Mouse (Mus musculus) neural tube, embryonic 15.5 days (tissue): ENCODE measurements around the gene Snx27. TPM values are rescaled to one million over a fixed set of nuclear protein-coding genes. Genes with fewer than 3 reads are reported as not detected.

ENCODE experiments used
- polyA plus RNA-seq: library from polyadenylated mRNA; unstranded; fragments of >200 nt; fragmentation: Nextera tagmentation; extraction: Ambion mirVana; gene quantifications from 2 replicates; pipeline ENCODE4 v1.2.1, GENCODE M21; 2015

Gene Snx27
- polyA plus RNA-seq, 1 experiment from 2014 or later, result 96.6 TPM

Other genes starting within 250 kb of the Snx27 start
- gene Them5, start 240.6 kb downstream of the Snx27 start, polyA plus RNA-seq, result 0.60 and 0.77 TPM in 2 replicates
- 2.1 and 2.9 TPM in 2 replicates for gene C2cd4d, start 220.3 kb downstream of the Snx27 start, polyA plus RNA-seq
- 0.31 and 1.9 TPM in 2 replicates for gene Rorc, start 209.9 kb downstream of the Snx27 start, polyA plus RNA-seq
- gene Lingo4, start 184.2 kb downstream of the Snx27 start, polyA plus RNA-seq, result 2.4 and 2.5 TPM in 2 replicates
- gene Tdrkh, start 169.4 kb downstream of the Snx27 start, polyA plus RNA-seq, result 39.2 and 43.5 TPM in 2 replicates
- 61.8 and 63.3 TPM in 2 replicates for gene Mrpl9, start 139.4 kb downstream of the Snx27 start, polyA plus RNA-seq
- 0.78 and 0.97 TPM in 2 replicates for gene Oaz3, start 138.8 kb downstream of the Snx27 start, polyA plus RNA-seq
- 157 and 210 TPM in 2 replicates for gene Celf3, start 104.4 kb downstream of the Snx27 start, polyA plus RNA-seq
- 14.1 and 16.1 TPM in 2 replicates for gene Riiad1, start 102.4 kb downstream of the Snx27 start, polyA plus RNA-seq
- not detected in 2 replicates for gene Gm10972, start 60.4 kb upstream of the Snx27 start, polyA plus RNA-seq
- 5.3 and 5.6 TPM in 2 replicates for gene Tuft1, start 76.2 kb upstream of the Snx27 start, polyA plus RNA-seq
- gene Selenbp2, start 110.8 kb upstream of the Snx27 start, polyA plus RNA-seq, result 0.35 and 1.3 TPM in 2 replicates
- 15.5 and 17.3 TPM in 2 replicates for gene Cgn, start 203.8 kb upstream of the Snx27 start, polyA plus RNA-seq